Mouse (Mus musculus): ENCODE measurements around the gene Olfr364-ps1. TPM values are rescaled to one million over a fixed set of nuclear protein-coding genes. Genes with fewer than 3 reads are reported as not detected.

Olfr364-ps1 gene
- not detected for total RNA-seq (2021)

DNA sequence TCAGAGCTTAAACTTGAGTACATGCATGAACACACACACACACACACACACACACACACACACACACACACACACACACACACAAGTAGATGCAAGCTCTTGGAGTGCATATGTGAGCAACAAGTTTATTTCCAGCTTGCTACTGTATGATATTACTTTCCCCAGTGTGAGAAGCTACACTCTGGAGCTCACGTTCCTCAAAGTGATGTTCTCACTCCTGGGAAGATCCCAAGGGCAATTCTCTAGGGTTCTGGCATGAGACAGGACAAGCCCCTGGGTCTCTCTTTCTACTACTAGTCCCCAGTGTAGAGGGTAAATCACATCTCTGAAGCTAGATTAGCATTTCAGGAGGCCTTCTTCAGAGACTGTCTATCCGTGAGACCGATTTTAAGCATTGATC lies at the start of gene Olfr364-ps1:
Gene Olfr364-ps1 (plus strand): TSS at position 301 of the 400 bp plus-strand sequence.
- intact Hi-C loops (cut with DNase I): no loop called here
- DNase-seq (ENCODE audit: low spot score): no peak

DNA sequence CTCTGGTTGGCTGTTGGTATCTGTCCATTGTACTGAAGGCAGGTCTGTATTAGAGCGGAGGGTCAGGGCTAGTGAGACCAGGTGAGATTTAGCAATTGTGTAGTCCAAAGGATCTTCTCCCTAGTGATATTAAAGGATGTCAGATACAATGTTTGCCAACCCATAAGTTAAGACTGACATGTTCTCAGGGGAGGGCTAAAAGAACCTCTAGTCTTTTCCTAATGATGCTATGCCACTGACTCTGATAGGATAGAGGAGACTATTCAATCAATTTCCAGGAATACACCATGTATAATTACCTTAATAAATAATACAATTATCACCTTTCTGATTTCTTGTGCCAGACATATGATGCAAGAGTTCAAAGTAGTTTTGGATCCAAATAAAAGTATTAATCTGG lies 21.3 kb upstream of the Olfr364-ps1 start, which contains the start of gene Olfr362:
Gene Olfr362 (minus strand): TSS at position 101 of the 400 bp plus-strand sequence.
- no peak for DNase-seq (ENCODE audit: low spot score)
- intact Hi-C loops (cut with DNase I): no loop called here

GRCm38 (mm10) chr2:37187898-37188297 lies 48.8 kb downstream of the Olfr364-ps1 start, which contains the start of gene Olfr365:
TSS of gene Olfr365 (plus strand) at chr2:37188198.
- intact Hi-C loops (cut with DNase I): no loop called here
- no peak for DNase-seq (ENCODE audit: low spot score)

Other genes starting within 250 kb of the Olfr364-ps1 start
- not detected for gene Olfr353, start 246.4 kb upstream of the Olfr364-ps1 start, total RNA-seq (2021)
- not detected for gene Olfr354, start 233.6 kb upstream of the Olfr364-ps1 start, total RNA-seq (2021)
- not detected for gene Olfr355, start 210.4 kb upstream of the Olfr364-ps1 start, total RNA-seq (2021)
- gene Olfr356, start 202.2 kb upstream of the Olfr364-ps1 start, total RNA-seq (2021): not detected
- gene Olfr357, start 145.5 kb upstream of the Olfr364-ps1 start, total RNA-seq (2021): not detected
- not detected for gene Olfr358, start 130.0 kb upstream of the Olfr364-ps1 start, total RNA-seq (2021)
- not detected for gene Olfr360, start 73.6 kb upstream of the Olfr364-ps1 start, total RNA-seq (2021)
- not detected for gene Olfr361, start 50.0 kb upstream of the Olfr364-ps1 start, total RNA-seq (2021)
- not detected for gene Olfr362, start 21.4 kb upstream of the Olfr364-ps1 start, total RNA-seq (2021)
- not detected for gene Olfr365, start 48.9 kb downstream of the Olfr364-ps1 start, total RNA-seq (2021)
- gene Olfr366, start 72.3 kb downstream of the Olfr364-ps1 start, total RNA-seq (2021): not detected
- gene Olfr368, start 187.2 kb downstream of the Olfr364-ps1 start, total RNA-seq (2021): not detected
- gene Pdcl, start 220.0 kb downstream of the Olfr364-ps1 start, total RNA-seq (2021): 10 to 100 TPM; 22.4 to 25.9 TPM